Mouse (Mus musculus) embryonic facial prominence, embryonic 14.5 days (tissue): ENCODE data around the gene Ywhae. TPM values are rescaled to one million over a fixed set of nuclear protein-coding genes. Genes with fewer than 3 reads are reported as not detected.

Experiments used
- ATAC-seq: fragments of 200-750 bp; cut with Nextera tagmentation; 2 replicates; pipeline ENCODE4 v1.8.0; 2017; ENCODE audit warnings: low read depth, moderate number of reproducible peaks, moderate TSS enrichment
- DNase-seq: peaks from one replicate; pipeline ENCODE4 v3.0.0-alpha.2; 2015; ENCODE audit warnings: low spot score
- H3K27ac ChIP-seq: fragments of 300-500 bp; sonication (generic); replicated peaks from 2 replicates; pipeline ENCODE4 v1.5.1; 2014; ENCODE audit warnings: low read depth, mild to moderate bottlenecking, low read length, moderate library complexity
- H3K27me3 ChIP-seq: fragments of 300-500 bp; sonication (generic); replicated peaks from 2 replicates; pipeline ENCODE4 v1.6.1; 2014; ENCODE audit warnings: low read length; ENCODE audit not compliant: control insufficient read depth, insufficient read depth
- H3K36me3 ChIP-seq: fragments of 300-500 bp; sonication (generic); 2 replicates; pipeline ENCODE4 v1.6.1; 2014; ENCODE audit warnings: low read length, mixed read lengths; ENCODE audit not compliant: control insufficient read depth, insufficient read depth
- H3K4me1 ChIP-seq: fragments of 300-500 bp; sonication (generic); 2 replicates; pipeline ENCODE4 v1.6.1; 2014; ENCODE audit warnings: antibody characterized with exemption, low read length; ENCODE audit not compliant: control insufficient read depth, insufficient read depth
- H3K4me2 ChIP-seq: fragments of 300-500 bp; sonication (generic); 2 replicates; pipeline ENCODE4 v1.6.1; 2014; ENCODE audit warnings: low read depth, mild to moderate bottlenecking, low read length, moderate library complexity, mixed read lengths
- H3K4me3 ChIP-seq: fragments of 300-500 bp; sonication (generic); 2 replicates; pipeline ENCODE4 v1.5.1; 2014; ENCODE audit warnings: low read depth, mild to moderate bottlenecking, low read length
- H3K9ac ChIP-seq: fragments of 300-500 bp; sonication (generic); 2 replicates; pipeline ENCODE4 v1.6.1; 2014; ENCODE audit warnings: low read depth, mild to moderate bottlenecking, low read length, moderate library complexity, mixed read lengths
- H3K9me3 ChIP-seq: fragments of 300-500 bp; sonication (generic); 2 replicates; pipeline ENCODE4 v1.6.1; 2016; ENCODE audit warnings: low read length; ENCODE audit not compliant: control insufficient read depth
- WGBS: fragments of 180-500 bp; shearing (Covaris S2); extraction: QIAGEN DNeasy Blood & Tissue Kit; methylation state at CpG from one replicate; pipeline ENCODE4 v1.1.7; 2014; 5-methylcytosine and 5-hydroxymethylcytosine counted together
- polyA plus RNA-seq: library from polyadenylated mRNA; unstranded; fragments of >200 nt; fragmentation: Nextera tagmentation; extraction: Ambion mirVana; gene quantifications from 2 replicates; pipeline ENCODE4 v1.2.1, GENCODE M21; 2014

Gene Ywhae
- polyA plus RNA-seq, 1 experiment from 2014 or later, result 788 TPM

- DNase-seq (no peak), ATAC-seq (no peak)
- no peaks in the 10 kb centered on the region for H3K27me3 ChIP-seq
- H3K4me2 ChIP-seq, result no peak overlapping the region
- H3K36me3 ChIP-seq, result peaks cover 14% of the 10 kb centered on the region
- no peaks in the 10 kb centered on the region for H3K9me3 ChIP-seq
- no peak overlapping the region for H3K9ac ChIP-seq
- 85% methylated on average over 3 of the region's 3 CpGs for WGBS
- peaks cover 29% of the 10 kb centered on the region for H3K4me1 ChIP-seq
- no peak overlapping the region for H3K27ac ChIP-seq
- no peak overlapping the region for H3K4me3 ChIP-seq
Observed at GRCm38 (mm10) chr11:75744761-75745160, 12.1 kb downstream of the Ywhae start.

DNA sequence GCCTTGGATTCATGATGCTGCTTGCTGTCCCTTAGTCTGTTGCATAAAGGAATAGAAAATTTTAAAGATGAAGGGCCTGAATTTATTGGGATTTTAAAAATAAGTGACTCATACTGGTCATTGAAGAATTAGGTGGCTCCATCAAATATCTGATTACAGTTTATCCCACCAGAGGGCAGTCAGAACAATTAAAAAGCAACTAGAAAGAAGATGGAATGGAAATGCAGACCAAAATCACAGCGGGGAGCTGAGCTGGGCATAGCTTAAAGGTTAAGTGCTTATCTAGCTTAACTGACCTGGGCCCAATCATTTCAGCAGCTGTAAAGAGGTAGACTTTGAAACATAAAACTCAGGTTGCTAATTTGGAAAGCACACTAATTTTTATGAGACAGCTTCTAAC is 17.9 kb downstream of the Ywhae start:
- WGBS, result 82% methylated on average over 1 of the region's 1 CpGs
- Histone ChIP-seq H3K9me3 (no peaks in the 10 kb centered on the region), H3K27ac (no peak overlapping the region), H3K27me3 (no peaks in the 10 kb centered on the region), H3K4me2 (no peak overlapping the region), H3K36me3 (peaks cover 32% of the 10 kb centered on the region), H3K4me1 (peaks cover 14% of the 10 kb centered on the region), H3K9ac (no peak overlapping the region), H3K4me3 (no peak overlapping the region)
- no peak for ATAC-seq
- DNase-seq, result no peak

- no peak overlapping the region for H3K27ac ChIP-seq
- WGBS, result 77% methylated on average over 4 of the region's 4 CpGs
- H3K27me3 ChIP-seq, result no peaks in the 10 kb centered on the region
- peaks cover 37% of the 10 kb centered on the region for H3K36me3 ChIP-seq
- DNase-seq (no peak), ATAC-seq (no peak)
- no peak overlapping the region for H3K9ac ChIP-seq
- no peak overlapping the region for H3K4me3 ChIP-seq
- no peaks in the 10 kb centered on the region for H3K9me3 ChIP-seq
- no peak overlapping the region for H3K4me2 ChIP-seq
- peaks cover 11% of the 10 kb centered on the region for H3K4me1 ChIP-seq
Observed at GRCm38 (mm10) chr11:75751082-75751481, 18.4 kb downstream of the Ywhae start.

DNA sequence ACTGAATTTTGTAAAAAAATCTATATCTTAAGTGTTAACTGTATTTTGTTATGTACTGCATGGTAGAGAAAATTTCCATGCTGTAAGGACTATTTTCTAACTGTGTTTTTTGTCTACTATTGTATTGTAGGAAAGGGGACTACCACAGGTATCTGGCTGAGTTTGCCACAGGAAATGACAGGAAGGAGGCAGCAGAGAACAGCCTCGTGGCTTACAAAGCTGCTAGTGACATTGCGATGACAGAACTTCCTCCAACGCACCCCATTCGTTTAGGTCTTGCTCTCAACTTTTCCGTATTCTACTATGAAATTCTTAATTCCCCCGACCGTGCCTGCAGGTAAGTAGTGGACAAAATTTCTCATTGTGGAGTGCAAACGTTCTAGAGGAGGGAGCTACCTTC is 24.0 kb downstream of the Ywhae start:
- peaks cover 90% of the 10 kb centered on the region for H3K36me3 ChIP-seq
- no peak overlapping the region for H3K27ac ChIP-seq
- no peaks in the 10 kb centered on the region for H3K27me3 ChIP-seq
- no peak for DNase-seq
- no peak overlapping the region for H3K4me3 ChIP-seq
- ATAC-seq, result no peak
- WGBS, result 81% methylated on average over 8 of the region's 8 CpGs
- no peaks in the 10 kb centered on the region for H3K9me3 ChIP-seq
- no peaks in the 10 kb centered on the region for H3K4me1 ChIP-seq
- no peak overlapping the region for H3K4me2 ChIP-seq
- H3K9ac ChIP-seq, result no peak overlapping the region

DNA sequence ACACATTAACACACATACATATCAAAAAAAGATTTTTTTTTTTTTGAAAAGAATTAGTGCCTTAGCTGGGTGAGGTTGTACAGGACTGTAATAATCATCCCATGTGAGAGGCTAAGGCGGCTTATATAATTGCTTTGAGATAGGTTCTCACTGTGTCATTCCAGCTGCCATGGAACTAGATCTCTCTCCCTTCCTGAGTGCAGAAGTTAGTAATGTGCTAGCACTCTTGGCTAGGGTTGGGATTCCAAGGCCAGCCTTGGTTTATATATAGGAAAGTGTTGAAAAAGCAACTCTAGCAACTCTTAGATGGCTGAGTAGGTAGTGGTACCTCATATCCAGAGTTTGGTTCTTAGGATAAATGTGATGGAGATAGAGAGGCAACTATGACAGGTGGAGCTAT is 25.9 kb downstream of the Ywhae start:
- WGBS, result 94% methylated on average over 1 of the region's 1 CpGs
- no peak for DNase-seq

DNA sequence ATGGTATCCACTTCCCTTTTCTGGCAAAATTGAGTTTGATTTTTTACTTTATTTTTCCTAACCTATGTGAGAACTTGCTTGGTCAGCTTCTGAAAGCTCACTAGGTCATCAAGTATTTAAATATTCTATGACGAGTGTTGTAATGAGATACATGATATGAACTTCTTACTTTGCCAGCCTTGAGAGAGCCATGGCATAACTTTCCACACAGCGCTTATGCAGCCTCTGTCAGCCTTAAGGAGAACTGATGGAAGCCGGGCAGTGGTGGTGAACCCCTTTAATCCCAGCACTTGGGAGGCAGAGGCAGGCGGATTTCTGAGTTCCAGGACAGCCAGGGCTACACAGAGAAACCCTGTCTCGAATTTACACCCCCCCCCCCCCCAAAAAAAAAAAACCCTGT is 28.1 kb downstream of the Ywhae start:
- Histone ChIP-seq H3K4me2 (no peak overlapping the region), H3K9ac (no peak overlapping the region), H3K36me3 (peaks cover 90% of the 10 kb centered on the region), H3K4me1 (no peaks in the 10 kb centered on the region), H3K4me3 (no peak overlapping the region), H3K27ac (no peak overlapping the region), H3K27me3 (no peaks in the 10 kb centered on the region), H3K9me3 (no peaks in the 10 kb centered on the region)
- no peak for ATAC-seq
- 92% methylated on average over 5 of the region's 5 CpGs for WGBS
- no peak for DNase-seq

More for the DNA sequence above, 25.9 kb downstream of the Ywhae start:
- Histone ChIP-seq H3K9me3 (no peaks in the 10 kb centered on the region), H3K4me1 (no peaks in the 10 kb centered on the region), H3K9ac (no peak overlapping the region), H3K27me3 (no peaks in the 10 kb centered on the region), H3K4me3 (no peak overlapping the region), H3K27ac (no peak overlapping the region), H3K36me3 (peaks cover 87% of the 10 kb centered on the region), H3K4me2 (no peak overlapping the region)
- no peak for ATAC-seq

DNA sequence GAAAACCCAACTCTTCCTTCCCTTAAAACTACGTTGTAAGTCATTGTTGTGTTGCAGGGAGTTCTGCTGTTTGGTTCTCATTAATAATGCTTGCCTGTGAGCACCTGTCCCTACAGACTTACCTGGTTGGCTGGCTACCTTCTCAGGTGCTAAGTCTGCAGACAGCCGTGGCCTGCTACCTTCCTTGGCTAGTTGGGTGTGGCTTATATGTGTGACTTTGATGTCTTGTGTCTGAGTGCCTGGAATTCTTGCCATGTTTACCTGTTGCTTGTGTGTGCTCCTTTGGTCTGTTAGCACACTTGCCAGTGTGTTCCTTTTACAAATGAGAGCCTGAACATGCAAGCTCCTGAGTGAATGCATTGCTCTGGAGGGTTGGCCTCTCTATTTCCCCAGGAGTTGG is 30.0 kb downstream of the Ywhae start:
- no peak for DNase-seq
- 74% methylated on average over 2 of the region's 2 CpGs for WGBS

DNA sequence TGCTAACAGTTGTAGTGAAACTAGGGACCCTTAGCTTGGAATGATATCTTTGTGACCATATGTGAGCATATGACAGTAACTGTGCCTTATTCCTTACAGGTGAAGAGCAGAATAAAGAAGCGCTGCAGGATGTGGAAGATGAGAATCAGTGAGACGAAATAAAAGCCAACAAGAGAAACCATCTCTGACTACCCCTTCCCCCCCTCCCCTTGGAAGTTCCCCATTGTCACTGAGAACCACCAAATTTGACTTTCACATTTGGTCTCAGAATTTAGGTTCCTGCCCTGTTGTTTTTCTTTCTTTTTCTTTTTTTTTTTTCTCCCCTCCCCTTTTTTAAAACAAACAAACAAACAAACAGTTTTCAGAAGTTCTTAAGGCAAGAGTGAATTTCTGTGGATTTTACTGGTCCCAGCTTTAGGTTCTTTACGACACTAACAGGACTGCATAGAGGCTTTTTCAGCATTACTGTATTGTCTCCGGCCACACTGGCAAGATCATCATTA is 31.9 kb downstream of the Ywhae start:
- Histone ChIP-seq H3K9ac (no peak overlapping the region), H3K4me1 (0 out of 2 replicates have a peak, but pooled peaks cover 2% of the 10 kb centered on the region), H3K27me3 (no peaks in the 10 kb centered on the region), H3K4me2 (no peak overlapping the region), H3K36me3 (peaks cover 76% of the 10 kb centered on the region), H3K9me3 (no peaks in the 10 kb centered on the region), H3K27ac (no peak overlapping the region), H3K4me3 (no peak overlapping the region)
- WGBS, result 85% methylated on average over 4 of the region's 4 CpGs
- ATAC-seq, result no peak
- DNase-seq, result no peak

More for the DNA sequence above, 30.0 kb downstream of the Ywhae start:
- no peak overlapping the region for H3K4me2 ChIP-seq
- ATAC-seq, result no peak
- no peaks in the 10 kb centered on the region for H3K4me1 ChIP-seq
- H3K36me3 ChIP-seq, result peaks cover 91% of the 10 kb centered on the region
- no peaks in the 10 kb centered on the region for H3K27me3 ChIP-seq
- H3K4me3 ChIP-seq, result no peak overlapping the region
- no peaks in the 10 kb centered on the region for H3K9me3 ChIP-seq
- H3K9ac ChIP-seq, result no peak overlapping the region
- no peak overlapping the region for H3K27ac ChIP-seq

DNA sequence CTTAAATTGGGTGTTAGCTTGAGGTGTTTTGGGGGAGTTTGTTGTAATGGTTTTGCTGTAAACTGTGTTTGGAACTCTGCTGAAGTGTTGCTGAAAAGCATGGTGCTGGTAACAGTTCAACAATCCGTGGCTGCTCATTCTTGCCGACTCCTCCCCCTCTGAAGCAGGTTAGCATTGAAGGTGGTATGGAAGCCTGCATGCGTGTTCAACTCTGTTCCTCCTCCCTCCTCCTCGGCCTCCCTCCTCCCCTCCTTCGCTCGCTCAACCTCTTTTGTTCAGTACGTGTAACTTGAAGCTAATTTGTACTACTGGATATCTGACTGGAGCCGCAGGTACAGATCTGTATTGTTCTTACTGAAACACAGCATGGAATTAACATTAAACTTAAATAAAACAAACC is 32.5 kb downstream of the Ywhae start:
- ATAC-seq, result no peak
- Histone ChIP-seq H3K27me3 (no peaks in the 10 kb centered on the region), H3K4me1 (0 out of 2 replicates have a peak, but pooled peaks cover 4% of the 10 kb centered on the region), H3K27ac (no peak overlapping the region), H3K4me3 (no peak overlapping the region), H3K9me3 (no peaks in the 10 kb centered on the region), H3K4me2 (no peak overlapping the region), H3K9ac (no peak overlapping the region), H3K36me3 (peaks cover 70% of the 10 kb centered on the region)
- 75% methylated on average over 8 of the region's 8 CpGs for WGBS
- no peak for DNase-seq
